Mouse (Mus musculus) hindbrain, embryonic 10.5 days (tissue): ENCODE data around the gene Rabgap1l. TPM values are rescaled to one million over a fixed set of nuclear protein-coding genes. Genes with fewer than 3 reads are reported as not detected.
A peak's percentile ranks its signal among the peaks of the same experiment; 100 is the strongest.

Source experiments
- DNase-seq: peaks from one replicate; pipeline ENCODE4 v3.0.0-alpha.2; 2017; ENCODE audit warnings: low spot score
- H3K27ac ChIP-seq: fragments of 300-500 bp; sonication (generic); 2 replicates; pipeline ENCODE4 v1.5.1; 2016; ENCODE audit warnings: mild to moderate bottlenecking, moderate library complexity
- H3K27me3 ChIP-seq: fragments of 300-500 bp; sonication (generic); 2 replicates; pipeline ENCODE4 v1.6.1; 2016; ENCODE audit warnings: mild to moderate bottlenecking; ENCODE audit not compliant: poor library complexity, insufficient read depth, severe bottlenecking
- H3K36me3 ChIP-seq: fragments of 300-500 bp; sonication (generic); 2 replicates; pipeline ENCODE4 v1.6.1; 2016; ENCODE audit warnings: mild to moderate bottlenecking, moderate library complexity
- H3K4me1 ChIP-seq: fragments of 300-500 bp; sonication (generic); replicated peaks from 2 replicates; pipeline ENCODE4 v1.6.1; 2016; ENCODE audit warnings: mild to moderate bottlenecking
- H3K4me3 ChIP-seq: fragments of 300-500 bp; sonication (generic); 2 replicates; pipeline ENCODE4 v1.5.1; 2016; ENCODE audit warnings: mild to moderate bottlenecking, moderate library complexity
- H3K9me3 ChIP-seq: fragments of 300-500 bp; sonication (generic); 2 replicates; pipeline ENCODE4 v1.6.1; 2016; ENCODE audit warnings: mild to moderate bottlenecking, moderate library complexity
- WGBS: fragments of 180-500 bp; shearing (Covaris S2); methylation state at CpG from one replicate; pipeline ENCODE4 v1.1.7; 2016; 5-methylcytosine and 5-hydroxymethylcytosine counted together
- polyA plus RNA-seq: library from polyadenylated mRNA; unstranded; fragments of >200 nt; fragmentation: Nextera tagmentation; extraction: Ambion mirVana; gene quantifications from 2 replicates; pipeline ENCODE4 v1.2.1, GENCODE M21; 2016

The Rabgap1l gene
- polyA plus RNA-seq, 1 experiment from 2014 or later, result 9.8 TPM

GRCm38 (mm10) chr1:160594576-160594975, 198.4 kb downstream of the Rabgap1l start:
- no peaks in the 10 kb centered on the region for H3K36me3 ChIP-seq
- H3K27me3 ChIP-seq, result no peaks in the 10 kb centered on the region
- no peak overlapping the region for H3K27ac ChIP-seq
- H3K4me3 ChIP-seq, result no peak overlapping the region
- H3K4me1 ChIP-seq, result no peaks in the 10 kb centered on the region
- H3K9me3 ChIP-seq, result no peaks in the 10 kb centered on the region
- DNase-seq, result no peak
- 87% methylated on average over 1 of the region's 1 CpGs for WGBS

- WGBS, result 92% methylated on average over 4 of the region's 4 CpGs
- Histone ChIP-seq H3K36me3 (no peaks in the 10 kb centered on the region), H3K27ac (no peak overlapping the region), H3K4me1 (no peaks in the 10 kb centered on the region), H3K9me3 (no peaks in the 10 kb centered on the region), H3K27me3 (no peaks in the 10 kb centered on the region), H3K4me3 (no peak overlapping the region)
- no peak for DNase-seq
These were observed 198.9 kb downstream of the Rabgap1l start for GRCm38 (mm10) chr1:160594066-160594465.

- no peaks in the 10 kb centered on the region for H3K27me3 ChIP-seq
- whole genome bisulfite sequencing, result 77% methylated on average over 4 of the region's 4 CpGs
- no peaks in the 10 kb centered on the region for H3K9me3 ChIP-seq
- no peaks in the 10 kb centered on the region for H3K36me3 ChIP-seq
- H3K27ac ChIP-seq, result no peak overlapping the region
- H3K4me3 ChIP-seq, result no peak overlapping the region
- no peak for DNase-seq
- H3K4me1 ChIP-seq, result no peaks in the 10 kb centered on the region
These were observed 204.0 kb downstream of the Rabgap1l start for GRCm38 (mm10) chr1:160588911-160589590.

- 66% methylated on average over 12 of the region's 12 CpGs for WGBS
- Histone ChIP-seq H3K4me1 (peaks cover 7% of the 10 kb centered on the region; the same call in 1 of the 2 replicates), H3K27me3 (no peaks in the 10 kb centered on the region), H3K27ac (no peak overlapping the region), H3K4me3 (no peak overlapping the region), H3K36me3 (no peaks in the 10 kb centered on the region), H3K9me3 (no peaks in the 10 kb centered on the region)
- no peak for DNase-seq
These were observed 213.4 kb downstream of the Rabgap1l start for GRCm38 (mm10) chr1:160579309-160580233.

- 83% methylated on average over 4 of the region's 4 CpGs for WGBS
These were observed 216.9 kb downstream of the Rabgap1l start for GRCm38 (mm10) chr1:160576124-160576523.

GRCm38 (mm10) chr1:160574039-160574438, 219.0 kb downstream of the Rabgap1l start:
- Histone ChIP-seq H3K27me3 (no peaks in the 10 kb centered on the region), H3K9me3 (no peaks in the 10 kb centered on the region), H3K4me3 (no peak overlapping the region), H3K4me1 (0 out of 2 replicates have a peak, but pooled peaks cover under 1% of the 10 kb centered on the region), H3K36me3 (no peaks in the 10 kb centered on the region), H3K27ac (no peak overlapping the region)
- no peak for DNase-seq
- 86% methylated on average over 4 of the region's 4 CpGs for WGBS

More at GRCm38 (mm10) chr1:160576124-160576523, 216.9 kb downstream of the Rabgap1l start:
- Histone ChIP-seq H3K4me1 (peaks cover 7% of the 10 kb centered on the region; the same call in 1 of the 2 replicates), H3K9me3 (no peaks in the 10 kb centered on the region), H3K27me3 (no peaks in the 10 kb centered on the region), H3K36me3 (no peaks in the 10 kb centered on the region), H3K4me3 (no peak overlapping the region), H3K27ac (no peak overlapping the region)
- no peak for DNase-seq

- no peak overlapping the region for H3K4me3 ChIP-seq
- no peaks in the 10 kb centered on the region for H3K36me3 ChIP-seq
- no peak overlapping the region for H3K27ac ChIP-seq
- no peaks in the 10 kb centered on the region for H3K27me3 ChIP-seq
- no peaks in the 10 kb centered on the region; the same call in 1 of the 2 replicates for H3K4me1 ChIP-seq
- no peak for DNase-seq
- H3K9me3 ChIP-seq, result no peaks in the 10 kb centered on the region
- WGBS, result 58% methylated on average over 4 of the region's 4 CpGs
These were observed 226.6 kb downstream of the Rabgap1l start for GRCm38 (mm10) chr1:160566458-160566857.

- no peak overlapping the region for H3K4me3 ChIP-seq
- H3K36me3 ChIP-seq, result no peaks in the 10 kb centered on the region
- no peak overlapping the region for H3K27ac ChIP-seq
- no peaks in the 10 kb centered on the region for H3K4me1 ChIP-seq
- peak; percentile 5 for DNase-seq
- no peaks in the 10 kb centered on the region for H3K9me3 ChIP-seq
- no peaks in the 10 kb centered on the region for H3K27me3 ChIP-seq
- WGBS, result 70% methylated on average over 1 of the region's 1 CpGs
These were observed 231.6 kb downstream of the Rabgap1l start for GRCm38 (mm10) chr1:160561381-160561780.

- Histone ChIP-seq H3K9me3 (no peaks in the 10 kb centered on the region), H3K27me3 (no peaks in the 10 kb centered on the region)
- 88% methylated on average over 1 of the region's 1 CpGs for WGBS
These were observed 242.4 kb downstream of the Rabgap1l start for GRCm38 (mm10) chr1:160550636-160551035.

GRCm38 (mm10) chr1:160547934-160548876, 244.8 kb downstream of the Rabgap1l start:
- Histone ChIP-seq H3K9me3 (no peaks in the 10 kb centered on the region), H3K27ac (peak overlapping the region; percentile 59), H3K4me1 (peaks cover 16% of the 10 kb centered on the region), H3K27me3 (no peaks in the 10 kb centered on the region), H3K4me3 (no peak overlapping the region), H3K36me3 (no peaks in the 10 kb centered on the region)
- 49% methylated on average over 4 of the region's 4 CpGs for WGBS
- peak; percentile 8 for DNase-seq

More at GRCm38 (mm10) chr1:160550636-160551035, 242.4 kb downstream of the Rabgap1l start:
- no peak for DNase-seq
- Histone ChIP-seq H3K27ac (no peak overlapping the region), H3K36me3 (no peaks in the 10 kb centered on the region), H3K4me3 (no peak overlapping the region), H3K4me1 (peaks cover 16% of the 10 kb centered on the region)

GRCm38 (mm10) chr1:160535649-160536048, 257.4 kb downstream of the Rabgap1l start:
- no peak overlapping the region for H3K27ac ChIP-seq
- no peak for DNase-seq
- H3K9me3 ChIP-seq, result no peaks in the 10 kb centered on the region
- no peaks in the 10 kb centered on the region for H3K36me3 ChIP-seq
- WGBS, result 93% methylated on average over 8 of the region's 8 CpGs
- no peaks in the 10 kb centered on the region for H3K27me3 ChIP-seq
- peaks cover 8% of the 10 kb centered on the region; the same call in 1 of the 2 replicates for H3K4me1 ChIP-seq
- H3K4me3 ChIP-seq, result no peak overlapping the region
